Mouse (Mus musculus) megakaryocyte, embryonic 14.5 days (primary cell): Measurements from ENCODE around the gene Rbm33. TPM values are rescaled to one million over a fixed set of nuclear protein-coding genes. Genes with fewer than 3 reads are reported as not detected.

Source experiments
- H3K27me3 ChIP-seq: replicated peaks from 2 replicates; pipeline ENCODE3; 2012; ENCODE audit warnings: inconsistent platforms
- H3K36me3 ChIP-seq: replicated peaks from 2 replicates; pipeline ENCODE3; 2012; ENCODE audit warnings: low read length, inconsistent platforms, mixed read lengths
- H3K4me1 ChIP-seq: 2 replicates; pipeline ENCODE4 v1.6.1; 2012; ENCODE audit warnings: inconsistent platforms
- H3K4me3 ChIP-seq: replicated peaks from 2 replicates; pipeline ENCODE3; 2012; ENCODE audit warnings: moderate library complexity, mild to moderate bottlenecking, inconsistent platforms
- H3K9me3 ChIP-seq: 2 replicates; pipeline ENCODE4 v1.6.1; 2012; ENCODE audit warnings: inconsistent platforms
- FLI1 ChIP-seq: IDR thresholded peaks from 2 replicates; pipeline ENCODE4 v1.6.1; 2012; ENCODE audit warnings: low read length, inconsistent platforms, mixed read lengths
- GATA1 ChIP-seq: IDR thresholded peaks from 3 replicates; pipeline ENCODE4 v1.6.1; 2012; ENCODE audit warnings: mixed read lengths, low read length, inconsistent platforms, borderline replicate concordance
- polyA plus RNA-seq: library from polyadenylated mRNA; stranded (reverse); fragments of >175 nt; gene quantifications from 2 replicates; pipeline ENCODE4 v1.2.3, GENCODE M21; 2012; ENCODE audit warnings: low replicate concordance; ENCODE audit not compliant: insufficient read depth

The Rbm33 gene
- polyA plus RNA-seq, 1 experiment: 9.5 TPM

DNA sequence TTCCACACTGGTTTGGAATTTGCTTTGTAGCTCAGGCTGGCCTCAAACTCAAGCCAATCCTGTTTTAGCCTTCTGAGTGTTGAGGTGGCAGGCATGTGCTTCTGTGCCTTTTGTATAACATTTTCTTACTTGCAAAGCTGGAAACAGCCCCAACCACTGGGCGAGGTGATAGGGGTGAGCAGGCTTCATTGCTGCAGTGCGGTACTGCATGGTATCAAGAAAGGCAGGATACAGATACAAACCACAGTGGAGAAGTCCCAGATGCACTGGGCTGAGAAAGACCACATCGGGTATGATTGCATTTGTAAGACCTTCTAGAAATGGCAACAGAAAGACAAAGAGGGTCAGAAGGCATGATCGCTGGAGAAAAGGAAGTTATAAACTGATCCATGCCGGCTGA lies 18.8 kb upstream of the Rbm33 start:
- no peaks in the 10 kb centered on the region for H3K36me3 ChIP-seq
- H3K4me1 ChIP-seq: peaks cover 45% of the 10 kb centered on the region
- H3K4me3 ChIP-seq: peak overlapping the region; percentile 73
- TF ChIP-seq GATA1 (0 out of 3 replicates have a peak, but pooled peaks have one; percentile 6), FLI1 (no peak)
- peaks cover 10% of the 10 kb centered on the region; the same call in 1 of the 2 replicates for H3K9me3 ChIP-seq
- H3K27me3 ChIP-seq: peaks cover 35% of the 10 kb centered on the region

DNA sequence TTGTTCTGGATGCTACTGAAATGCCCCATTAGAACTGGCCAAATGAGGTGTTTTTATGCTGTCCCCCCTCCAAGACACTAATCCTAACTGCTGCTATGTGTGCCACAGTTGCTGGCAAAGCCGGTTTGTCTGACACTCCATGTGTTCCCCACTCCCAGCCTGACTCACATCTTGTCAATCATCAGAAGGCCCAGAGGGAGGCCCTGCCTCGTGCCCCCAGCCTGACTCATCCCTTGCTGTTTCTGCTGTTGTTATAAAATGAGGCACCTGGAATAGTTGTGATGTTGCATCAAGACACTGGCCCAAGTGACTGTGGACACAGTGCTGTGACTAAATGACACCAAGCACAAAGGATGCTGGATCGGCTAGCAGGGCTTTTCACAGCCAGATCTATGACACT lies 18.2 kb upstream of the Rbm33 start:
- H3K9me3 ChIP-seq: peaks cover 10% of the 10 kb centered on the region; the same call in 1 of the 2 replicates
- H3K4me1 ChIP-seq: peaks cover 45% of the 10 kb centered on the region
- H3K36me3 ChIP-seq: no peaks in the 10 kb centered on the region
- TF ChIP-seq FLI1 (no peak), GATA1 (no peak)
- H3K27me3 ChIP-seq: peaks cover 35% of the 10 kb centered on the region
- peak overlapping the region; percentile 33 for H3K4me3 ChIP-seq

DNA sequence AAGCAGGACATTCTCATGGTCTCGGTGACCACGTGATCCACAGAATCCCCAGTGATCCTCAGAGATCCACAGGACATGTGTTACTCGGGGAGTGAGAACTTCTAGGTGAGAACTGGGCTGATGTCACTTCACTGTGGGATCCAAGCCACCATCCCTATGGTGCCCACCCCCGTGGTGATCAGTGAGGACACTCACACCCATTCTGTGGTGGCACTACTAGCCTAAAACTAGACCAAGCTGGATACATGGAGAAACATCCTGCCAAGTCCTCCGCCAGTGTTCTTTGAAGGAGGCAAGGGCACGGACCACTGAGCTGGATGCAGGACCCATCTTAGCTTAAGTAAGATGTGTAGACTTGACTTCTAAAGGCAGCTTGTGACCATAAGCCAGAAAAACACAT lies 17.6 kb upstream of the Rbm33 start:
- peaks cover 35% of the 10 kb centered on the region for H3K27me3 ChIP-seq
- TF ChIP-seq FLI1: no peak
- no peak overlapping the region for H3K4me3 ChIP-seq
- peaks cover 40% of the 10 kb centered on the region for H3K4me1 ChIP-seq
- no peaks in the 10 kb centered on the region for H3K36me3 ChIP-seq
- peaks cover 10% of the 10 kb centered on the region; the same call in 1 of the 2 replicates for H3K9me3 ChIP-seq

DNA sequence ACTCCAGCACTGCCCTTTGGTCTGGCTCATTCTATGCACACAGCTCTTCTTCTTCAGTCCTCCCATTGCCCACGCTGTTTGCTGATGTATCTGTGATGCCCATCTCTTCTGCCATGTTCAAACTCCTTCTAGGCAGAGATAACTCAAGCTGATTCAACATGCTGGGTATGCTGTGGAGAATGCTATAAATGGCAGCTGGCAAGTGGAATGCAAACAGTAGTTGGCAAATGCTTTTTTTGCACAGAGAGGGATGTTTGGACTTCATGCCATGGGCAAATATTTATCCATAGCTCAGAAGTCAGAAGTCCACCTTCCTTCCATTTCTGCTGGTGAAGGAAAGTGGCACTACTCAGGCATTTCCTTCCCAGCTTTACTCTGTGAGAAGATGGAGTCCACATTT lies 14.2 kb upstream of the Rbm33 start:
- Histone ChIP-seq H3K4me1 (peaks cover 38% of the 10 kb centered on the region), H3K4me3 (no peak overlapping the region), H3K9me3 (peaks cover 3% of the 10 kb centered on the region; the same call in 1 of the 2 replicates), H3K27me3 (peaks cover 36% of the 10 kb centered on the region), H3K36me3 (no peaks in the 10 kb centered on the region)
- no peak for TF ChIP-seq FLI1
- TF ChIP-seq GATA1: no peak

DNA sequence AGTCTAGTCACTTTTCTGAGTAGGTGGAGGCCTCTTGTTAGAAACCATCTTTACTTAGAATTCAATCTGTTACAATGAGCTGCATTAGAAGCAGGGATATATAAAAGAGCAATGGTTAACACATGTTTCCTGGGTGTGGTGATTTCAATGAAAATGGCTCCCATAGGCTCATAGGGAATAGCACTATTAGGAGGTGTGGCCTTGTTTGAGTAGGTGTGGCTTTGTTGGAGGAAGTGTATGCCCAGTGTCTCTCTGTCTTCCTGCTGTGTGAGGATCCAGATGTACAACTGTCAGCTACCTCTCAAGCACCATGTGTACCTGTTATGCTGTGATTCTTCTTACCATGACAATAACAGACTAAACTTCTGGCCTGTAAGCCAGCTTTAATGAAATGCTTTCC lies 12.4 kb upstream of the Rbm33 start:
- Histone ChIP-seq H3K9me3 (no peaks in the 10 kb centered on the region; the same call in 1 of the 2 replicates), H3K27me3 (peaks cover 40% of the 10 kb centered on the region), H3K4me1 (peaks cover 26% of the 10 kb centered on the region), H3K4me3 (no peak overlapping the region), H3K36me3 (no peaks in the 10 kb centered on the region)
- no peak for TF ChIP-seq GATA1
- TF ChIP-seq FLI1: no peak

DNA sequence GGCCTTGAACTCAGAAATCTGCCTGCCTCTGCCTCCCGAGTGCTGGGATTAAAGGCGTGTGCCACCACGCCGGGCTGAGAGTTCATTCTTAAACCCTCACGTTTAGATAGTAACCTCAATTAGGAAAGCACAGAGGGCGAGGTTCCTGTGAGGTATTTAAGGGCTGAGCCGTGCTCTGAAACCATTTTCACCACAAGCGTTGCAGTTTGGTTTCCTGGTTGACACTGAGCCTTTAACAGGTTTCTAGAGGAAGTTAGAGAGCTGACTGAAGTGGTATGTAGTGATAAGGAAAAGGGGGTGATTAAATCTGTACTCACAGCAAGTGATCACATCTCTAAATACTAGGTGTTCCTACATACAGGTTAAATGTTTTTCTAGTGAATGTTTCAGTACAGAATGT lies 1.4 kb upstream of the Rbm33 start:
- H3K36me3 ChIP-seq: peaks cover 4% of the 10 kb centered on the region
- H3K27me3 ChIP-seq: peaks cover 19% of the 10 kb centered on the region
- H3K4me3 ChIP-seq: peak overlapping the region; percentile 18
- H3K4me1 ChIP-seq: peaks cover 35% of the 10 kb centered on the region
- TF ChIP-seq FLI1 (no peak), GATA1 (no peak)
- no peaks in the 10 kb centered on the region for H3K9me3 ChIP-seq

DNA sequence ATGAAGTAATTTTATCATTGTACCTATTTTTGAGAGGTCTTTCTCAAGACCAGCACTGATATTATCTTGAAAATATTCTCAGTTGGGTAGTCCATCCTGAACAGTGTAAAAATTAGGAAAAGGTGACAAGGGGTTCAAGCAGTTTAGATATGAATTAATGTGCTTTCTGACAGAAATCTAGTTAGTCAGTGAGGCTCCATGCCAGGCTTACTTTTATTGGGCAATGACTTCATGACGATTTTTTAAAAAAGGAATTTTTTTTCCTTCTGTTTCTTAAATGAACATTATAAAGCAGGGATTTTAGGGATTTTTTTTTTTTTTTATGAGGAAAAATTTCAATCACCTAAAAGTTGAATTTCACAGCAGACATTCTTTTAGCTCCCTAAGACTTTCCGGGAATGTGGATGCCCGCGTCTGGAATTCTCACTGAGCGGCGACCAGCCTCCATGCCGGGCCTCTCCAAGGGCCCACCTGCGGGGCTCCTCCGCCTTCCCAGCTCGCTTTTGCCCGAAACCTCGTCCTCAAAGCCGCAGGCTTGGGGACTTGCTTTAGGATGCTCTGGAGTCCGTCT lies 685 bp upstream of the Rbm33 start:
- no peaks in the 10 kb centered on the region for H3K9me3 ChIP-seq
- H3K4me1 ChIP-seq: peaks cover 38% of the 10 kb centered on the region
- peak overlapping the region; percentile 97 for H3K4me3 ChIP-seq
- H3K27me3 ChIP-seq: peaks cover 19% of the 10 kb centered on the region
- TF ChIP-seq GATA1 (no peak), FLI1 (no peak)
- peaks cover 6% of the 10 kb centered on the region for H3K36me3 ChIP-seq

DNA sequence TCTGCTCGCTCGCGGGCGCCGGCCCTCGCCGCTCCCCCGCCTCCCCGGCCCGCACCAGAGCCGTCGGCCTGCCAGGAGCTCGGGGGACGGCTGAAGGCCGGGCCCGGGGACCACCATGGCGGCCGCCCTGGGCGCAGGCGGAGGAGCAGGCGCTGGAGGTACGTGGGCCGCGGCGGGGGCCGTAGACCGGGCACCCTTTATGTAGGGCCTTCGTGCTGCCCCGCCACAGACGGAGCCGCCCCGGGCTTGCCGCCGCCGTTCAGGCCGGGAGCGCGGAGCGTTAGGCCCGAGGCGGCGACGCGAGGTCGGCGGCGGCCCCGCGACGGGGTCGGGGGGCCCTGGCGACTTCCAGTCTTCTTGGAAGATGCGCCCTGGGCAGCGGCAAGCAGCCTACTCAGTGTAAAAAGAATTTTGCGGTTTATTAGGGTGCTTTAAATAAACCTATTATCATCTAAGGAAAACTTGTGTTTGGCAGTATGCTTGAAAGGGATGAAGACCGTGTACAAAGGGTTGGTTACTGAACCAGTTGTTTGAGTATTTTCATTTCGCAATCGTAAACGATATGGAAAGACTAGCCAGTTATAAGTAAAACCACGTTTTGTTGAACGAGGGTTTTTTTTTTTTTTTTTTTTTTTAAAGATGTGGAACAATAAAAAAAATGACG lies 464 bp downstream of the Rbm33 start:
- TF ChIP-seq FLI1 (no peak), GATA1 (no peak)
- peaks cover 6% of the 10 kb centered on the region for H3K36me3 ChIP-seq
- no peaks in the 10 kb centered on the region for H3K9me3 ChIP-seq

DNA sequence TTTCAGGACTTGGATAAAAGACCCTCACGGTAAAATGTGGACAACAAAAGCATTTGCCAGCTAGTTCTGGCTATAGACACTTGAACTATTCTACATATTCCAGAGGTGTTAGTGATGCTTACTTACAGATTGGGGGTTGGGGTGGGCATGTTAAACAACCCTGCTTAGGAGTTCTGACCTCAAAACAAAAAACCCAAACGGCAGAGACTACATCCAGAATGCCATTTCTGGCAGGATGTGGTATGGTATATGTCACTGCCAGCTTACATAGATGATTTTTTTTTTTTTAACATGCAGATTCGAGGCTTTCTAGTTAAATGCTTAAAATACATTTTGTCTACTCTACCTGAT lies 971 bp downstream of the Rbm33 start:
- Histone ChIP-seq H3K4me1 (peaks cover 46% of the 10 kb centered on the region), H3K27me3 (peaks cover 12% of the 10 kb centered on the region), H3K36me3 (peaks cover 8% of the 10 kb centered on the region), H3K9me3 (no peaks in the 10 kb centered on the region), H3K4me3 (peak overlapping the region; percentile 97)
- no peak for TF ChIP-seq FLI1
- TF ChIP-seq GATA1: no peak

More for the DNA sequence above, 464 bp downstream of the Rbm33 start:
- Histone ChIP-seq H3K27me3 (peaks cover 16% of the 10 kb centered on the region), H3K4me1 (peaks cover 42% of the 10 kb centered on the region), H3K4me3 (peak overlapping the region; percentile 97)

DNA sequence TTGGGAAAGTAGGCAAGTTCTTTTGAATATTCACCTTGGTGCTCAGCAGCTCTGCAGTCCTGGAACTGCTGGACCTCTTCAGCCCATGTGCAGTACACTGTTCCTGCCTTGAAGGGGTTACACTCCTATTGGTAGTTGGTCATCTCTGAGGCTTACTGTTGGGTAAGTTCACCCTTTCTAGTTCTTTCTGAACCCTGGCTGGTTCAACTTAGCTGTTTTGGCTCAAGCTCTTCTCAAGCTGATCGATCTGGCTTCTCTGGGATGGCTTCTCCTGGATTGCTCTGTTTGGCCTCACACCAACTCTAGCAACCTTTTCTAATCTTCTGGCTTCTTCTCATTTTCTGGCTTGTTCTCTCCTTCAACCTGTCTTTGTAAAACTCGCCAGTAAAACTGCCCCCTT lies 1.8 kb downstream of the Rbm33 start:
- Histone ChIP-seq H3K9me3 (no peaks in the 10 kb centered on the region), H3K27me3 (peaks cover 4% of the 10 kb centered on the region), H3K4me1 (peaks cover 53% of the 10 kb centered on the region), H3K4me3 (peak overlapping the region; percentile 86), H3K36me3 (peaks cover 9% of the 10 kb centered on the region)
- TF ChIP-seq GATA1 (no peak), FLI1 (no peak)
